ENCODE assay signal across 11 mouse cellular contexts in genomic region chr7:30812291-30812807, GRCm38 (mm10). TPM values are rescaled to one million over a fixed set of nuclear protein-coding genes. Genes with fewer than 3 reads are reported as not detected.
DNase-seq lines count a peak whose midpoint lies in the region; ATAC-seq lines count a peak whose summit lies in the region.
"Had no signal": no experiment of that assay in that cellular context is flagged by ENCODE, and none has a peak within 500 bp of the region (broad histone marks: within the 10 kb centered on the region; RNA-seq: fewer than 3 reads in every experiment).

No protein-coding gene starts in this region.

- no peak overlapping the region for H3K4me3 ChIP-seq in neural tube, embryonic 15.5 days (replicated peaks)
- no peak overlapping the region for H3K4me3 ChIP-seq in hindbrain, embryonic 16.5 days (ENCODE audit: low read length)
- no peak overlapping the region for H3K4me3 ChIP-seq in liver, embryonic 12.5 days
- no peak overlapping the region for H3K4me3 ChIP-seq in stomach, embryonic 15.5 days (replicated peaks)
- H3K4me3 ChIP-seq: embryonic facial prominence, embryonic 13.5 days had no signal

- DNase-seq in neural tube, embryonic 10.5 days (ENCODE audit: extremely low spot score, low spot score): peak; percentile 18
- DNase-seq in B cell, adult 2 months: no peak
- no peak for DNase-seq in adrenal gland, postnatal 10 days
- DNase-seq in cerebellum, adult 9-11 months: no peak
- DNase-seq: heart, postnatal 4 days; midbrain, embryonic 14.5 days had no signal

- H3K4me2 ChIP-seq in neural tube, embryonic 15.5 days: no peak overlapping the region
- H3K4me2 ChIP-seq in hindbrain, embryonic 16.5 days (ENCODE audit: low read length): no peak overlapping the region
- H3K4me2 ChIP-seq in liver, embryonic 12.5 days: no peak overlapping the region
- 0 out of 2 replicates have a peak overlapping the region, but pooled peaks have one; percentile 19 for H3K4me2 ChIP-seq in stomach, embryonic 15.5 days
- H3K4me2 ChIP-seq: embryonic facial prominence, embryonic 13.5 days had no signal

- WGBS in neural tube, embryonic 15.5 days: 62% methylated on average over 6 of the region's 6 CpGs
- 42% methylated on average over 6 of the region's 6 CpGs for WGBS in hindbrain, embryonic 16.5 days
- WGBS in liver, embryonic 12.5 days (ENCODE audit: insufficient replicate concordance): 24% methylated on average over 6 of the region's 6 CpGs
- WGBS in stomach, embryonic 15.5 days: 53% methylated on average over 6 of the region's 6 CpGs

- H3K9ac ChIP-seq in neural tube, embryonic 15.5 days (replicated peaks): no peak overlapping the region
- no peak overlapping the region for H3K9ac ChIP-seq in hindbrain, embryonic 16.5 days (ENCODE audit: low read depth, low read length)
- H3K9ac ChIP-seq in liver, embryonic 12.5 days: no peak overlapping the region
- no peak overlapping the region for H3K9ac ChIP-seq in stomach, embryonic 15.5 days
- H3K9ac ChIP-seq: embryonic facial prominence, embryonic 13.5 days had no signal

- no peaks in the 10 kb centered on the region for H3K9me3 ChIP-seq in neural tube, embryonic 15.5 days (replicated peaks)
- H3K9me3 ChIP-seq in hindbrain, embryonic 16.5 days (ENCODE audit: control insufficient read depth, low read length): no peaks in the 10 kb centered on the region
- no peaks in the 10 kb centered on the region for H3K9me3 ChIP-seq in liver, embryonic 12.5 days (replicated peaks)
- H3K9me3 ChIP-seq in stomach, embryonic 15.5 days: no peaks in the 10 kb centered on the region
- H3K9me3 ChIP-seq: embryonic facial prominence, embryonic 13.5 days had no signal

- H3K36me3 ChIP-seq in neural tube, embryonic 15.5 days: no peaks in the 10 kb centered on the region
- H3K36me3 ChIP-seq in hindbrain, embryonic 16.5 days (ENCODE audit: control insufficient read depth, insufficient read depth, low read length): no peaks in the 10 kb centered on the region
- H3K36me3 ChIP-seq in liver, embryonic 12.5 days: no peaks in the 10 kb centered on the region
- no peaks in the 10 kb centered on the region for H3K36me3 ChIP-seq in stomach, embryonic 15.5 days
- H3K36me3 ChIP-seq: embryonic facial prominence, embryonic 13.5 days had no signal

- ATAC-seq in neural tube, embryonic 15.5 days (ENCODE audit: low FRiP score): no peak
- ATAC-seq in hindbrain, embryonic 16.5 days: 0 out of 2 replicates have a peak, but pooled peaks have one; percentile 40
- peak; percentile 64 for ATAC-seq in liver, embryonic 12.5 days
- ATAC-seq in stomach, embryonic 15.5 days (ENCODE audit: insufficient read depth, low FRiP score, low read depth): peak; percentile 80

- H3K27me3 ChIP-seq in neural tube, embryonic 15.5 days (replicated peaks): no peaks in the 10 kb centered on the region
- no peaks in the 10 kb centered on the region for H3K27me3 ChIP-seq in hindbrain, embryonic 16.5 days (replicated peaks; ENCODE audit: control insufficient read depth, insufficient read depth, low read length)
- H3K27me3 ChIP-seq in liver, embryonic 12.5 days (replicated peaks): no peaks in the 10 kb centered on the region
- no peaks in the 10 kb centered on the region for H3K27me3 ChIP-seq in stomach, embryonic 15.5 days (replicated peaks)
- H3K27me3 ChIP-seq: embryonic facial prominence, embryonic 13.5 days had no signal

- no peaks in the 10 kb centered on the region for H3K4me1 ChIP-seq in neural tube, embryonic 15.5 days
- no peaks in the 10 kb centered on the region for H3K4me1 ChIP-seq in hindbrain, embryonic 16.5 days (ENCODE audit: control insufficient read depth, insufficient read depth, low read depth, low read length)
- H3K4me1 ChIP-seq in liver, embryonic 12.5 days: peaks cover 17% of the 10 kb centered on the region
- peaks cover 10% of the 10 kb centered on the region for H3K4me1 ChIP-seq in stomach, embryonic 15.5 days

- H3K27ac ChIP-seq in neural tube, embryonic 15.5 days (replicated peaks): no peak overlapping the region
- H3K27ac ChIP-seq in hindbrain, embryonic 16.5 days (ENCODE audit: low read depth, low read length): no peak overlapping the region
- H3K27ac ChIP-seq in liver, embryonic 12.5 days: peak overlapping the region; percentile 69
- H3K27ac ChIP-seq in stomach, embryonic 15.5 days: peak overlapping the region; percentile 76
- H3K27ac ChIP-seq: embryonic facial prominence, embryonic 13.5 days had no signal

RNA-seq across cellular contexts. Expression of gene Ffar2, which starts 11.2 kb away (rescaled TPM):
- polyA plus RNA-seq in neural tube, embryonic 15.5 days (2015; fragmentation: Nextera tagmentation; extraction: Ambion mirVana): 0.15 and 1.1 TPM in 2 replicates
- 0.10 and 0.25 TPM in 2 replicates for polyA plus RNA-seq in hindbrain, embryonic 16.5 days (2015; fragmentation: Nextera tagmentation; extraction: Ambion mirVana)
- 0.21 and 0.53 TPM in 2 replicates for polyA plus RNA-seq in liver, embryonic 12.5 days (2016; fragmentation: Nextera tagmentation; extraction: Ambion mirVana)
- polyA plus RNA-seq in stomach, embryonic 15.5 days (2015; fragmentation: Nextera tagmentation; extraction: Ambion mirVana): 14.9 and 26.5 TPM in 2 replicates
- total RNA-seq in adrenal gland, postnatal 10 days (2021): 1 to 10 TPM in 1 of 2 experiments, under 1 TPM in 1; 0.94 to 1.7 TPM
- total RNA-seq: heart, postnatal 4 days had no signal
- polyA plus RNA-seq: embryonic facial prominence, embryonic 13.5 days; midbrain, embryonic 14.5 days had no signal

RNA-seq across cellular contexts. Expression of gene Krtdap, which starts 24.7 kb away (rescaled TPM):
- 2.4 and 10.4 TPM in 2 replicates for polyA plus RNA-seq in neural tube, embryonic 15.5 days (2015; fragmentation: Nextera tagmentation; extraction: Ambion mirVana)
- 0.38 TPM in 1 of 2 replicates, not detected in the other for polyA plus RNA-seq in hindbrain, embryonic 16.5 days (2015; fragmentation: Nextera tagmentation; extraction: Ambion mirVana)
- not detected in 2 replicates for polyA plus RNA-seq in liver, embryonic 12.5 days (2016; fragmentation: Nextera tagmentation; extraction: Ambion mirVana)
- 96.1 and 227 TPM in 2 replicates for polyA plus RNA-seq in stomach, embryonic 15.5 days (2015; fragmentation: Nextera tagmentation; extraction: Ambion mirVana)
- 1 to 10 TPM; 1.5 to 1.6 TPM for total RNA-seq in adrenal gland, postnatal 10 days (2021)
- total RNA-seq: heart, postnatal 4 days had no signal
- polyA plus RNA-seq: midbrain, embryonic 14.5 days had no signal

RNA-seq across cellular contexts. Expression of gene Ffar3, which starts 43.6 kb away (rescaled TPM):
- polyA plus RNA-seq in neural tube, embryonic 15.5 days (2015; fragmentation: Nextera tagmentation; extraction: Ambion mirVana): 0.14 TPM in 1 of 2 replicates, not detected in the other
- 0.09 and 0.21 TPM in 2 replicates for polyA plus RNA-seq in hindbrain, embryonic 16.5 days (2015; fragmentation: Nextera tagmentation; extraction: Ambion mirVana)
- polyA plus RNA-seq in liver, embryonic 12.5 days (2016; fragmentation: Nextera tagmentation; extraction: Ambion mirVana): not detected in 2 replicates
- polyA plus RNA-seq in stomach, embryonic 15.5 days (2015; fragmentation: Nextera tagmentation; extraction: Ambion mirVana): 0.31 and 0.41 TPM in 2 replicates
- total RNA-seq in adrenal gland, postnatal 10 days (2021): under 1 TPM; 0.27 to 0.88 TPM
- total RNA-seq: heart, postnatal 4 days had no signal
- polyA plus RNA-seq: embryonic facial prominence, embryonic 13.5 days; midbrain, embryonic 14.5 days had no signal

RNA-seq across cellular contexts. Expression of gene Dmkn, which starts 48.8 kb away (rescaled TPM):
- 3.7 and 6.2 TPM in 2 replicates for polyA plus RNA-seq in neural tube, embryonic 15.5 days (2015; fragmentation: Nextera tagmentation; extraction: Ambion mirVana)
- polyA plus RNA-seq in hindbrain, embryonic 16.5 days (2015; fragmentation: Nextera tagmentation; extraction: Ambion mirVana): 1.8 and 2.2 TPM in 2 replicates
- polyA plus RNA-seq in liver, embryonic 12.5 days (2016; fragmentation: Nextera tagmentation; extraction: Ambion mirVana): not detected in 2 replicates
- polyA plus RNA-seq in stomach, embryonic 15.5 days (2015; fragmentation: Nextera tagmentation; extraction: Ambion mirVana): 70.8 and 142 TPM in 2 replicates
- 1 to 10 TPM; 2.6 to 3.9 TPM for total RNA-seq in adrenal gland, postnatal 10 days (2021)

RNA-seq across cellular contexts. Expression of gene Ffar1, which starts 49.0 kb away (rescaled TPM):
- polyA plus RNA-seq in neural tube, embryonic 15.5 days (2015; fragmentation: Nextera tagmentation; extraction: Ambion mirVana): not detected in 2 replicates
- 0.06 TPM in 1 of 2 replicates, not detected in the other for polyA plus RNA-seq in hindbrain, embryonic 16.5 days (2015; fragmentation: Nextera tagmentation; extraction: Ambion mirVana)
- not detected in 2 replicates for polyA plus RNA-seq in liver, embryonic 12.5 days (2016; fragmentation: Nextera tagmentation; extraction: Ambion mirVana)
- 0.26 and 0.30 TPM in 2 replicates for polyA plus RNA-seq in stomach, embryonic 15.5 days (2015; fragmentation: Nextera tagmentation; extraction: Ambion mirVana)
- total RNA-seq in adrenal gland, postnatal 10 days (2021): under 1 TPM; 0.09 to 0.12 TPM
- total RNA-seq: heart, postnatal 4 days had no signal
- polyA plus RNA-seq: embryonic facial prominence, embryonic 13.5 days; midbrain, embryonic 14.5 days had no signal

Comparison
In these comparisons a context has a peak if more than half of its experiments do, and no peak if none do; other contexts are left out.
1. H3K27ac ChIP-seq: peak in liver, embryonic 12.5 days (single experiment) and stomach, embryonic 15.5 days (single experiment); none in neural tube, embryonic 15.5 days (single experiment) and hindbrain, embryonic 16.5 days (single experiment).